Mouse (Mus musculus) heart, embryonic 15.5 days (tissue): ENCODE data around the gene Fbf1. TPM values are rescaled to one million over a fixed set of nuclear protein-coding genes. Genes with fewer than 3 reads are reported as not detected.
A peak's percentile ranks its signal among the peaks of the same experiment; 100 is the strongest.
"Not testable (repeated sequence)": the region's sequence is repeated elsewhere in the genome, so short reads cannot be mapped to it uniquely, and the experiment has no call there.

Experiments
- ATAC-seq: fragments of 200-750 bp; cut with Nextera tagmentation; replicated peaks from 2 replicates; pipeline ENCODE4 v1.8.0; 2017; ENCODE audit warnings: low read depth, moderate TSS enrichment; ENCODE audit not compliant: insufficient number of reproducible peaks, insufficient read depth, low FRiP score
- H3K27ac ChIP-seq: fragments of 300-500 bp; sonication (generic); 2 replicates; pipeline ENCODE4 v1.5.1; 2015; ENCODE audit warnings: mild to moderate bottlenecking, inconsistent platforms
- H3K27me3 ChIP-seq: fragments of 300-500 bp; sonication (generic); 2 replicates; pipeline ENCODE4 v1.6.1; 2015; ENCODE audit warnings: inconsistent platforms
- H3K36me3 ChIP-seq: fragments of 300-500 bp; sonication (generic); 2 replicates; pipeline ENCODE4 v1.6.1; 2015; ENCODE audit warnings: mild to moderate bottlenecking, inconsistent platforms
- H3K4me1 ChIP-seq: fragments of 300-500 bp; sonication (generic); replicated peaks from 2 replicates; pipeline ENCODE4 v1.6.1; 2015; ENCODE audit warnings: inconsistent platforms
- H3K4me2 ChIP-seq: fragments of 300-500 bp; sonication (generic); 2 replicates; pipeline ENCODE4 v1.6.1; 2015; ENCODE audit warnings: inconsistent platforms, mild to moderate bottlenecking, moderate library complexity
- H3K4me3 ChIP-seq: fragments of 300-500 bp; sonication (generic); 2 replicates; pipeline ENCODE4 v1.5.1; 2015; ENCODE audit warnings: mild to moderate bottlenecking, inconsistent platforms
- H3K9ac ChIP-seq: fragments of 300-500 bp; sonication (generic); 2 replicates; pipeline ENCODE4 v1.6.1; 2015; ENCODE audit warnings: mild to moderate bottlenecking, inconsistent platforms
- H3K9me3 ChIP-seq: fragments of 300-500 bp; sonication (generic); replicated peaks from 2 replicates; pipeline ENCODE4 v1.6.1; 2016; ENCODE audit warnings: inconsistent platforms
- WGBS: fragments of 180-500 bp; shearing (Covaris S2); methylation state at CpG from one replicate; pipeline ENCODE4 v1.1.7; 2015; ENCODE audit warnings: mixed read lengths; 5-methylcytosine and 5-hydroxymethylcytosine counted together
- polyA plus RNA-seq: library from polyadenylated mRNA; unstranded; fragments of >200 nt; fragmentation: Nextera tagmentation; extraction: Ambion mirVana; gene quantifications from 2 replicates; pipeline ENCODE4 v1.2.1, GENCODE M21; 2015

Fbf1 gene
- polyA plus RNA-seq, 1 experiment from 2014 or later, result 19.8 TPM

- 78% methylated on average over 16 of the region's 16 CpGs for WGBS
- no peaks in the 10 kb centered on the region for H3K27me3 ChIP-seq
- no peak overlapping the region for H3K4me2 ChIP-seq
- H3K9me3 ChIP-seq, result no peaks in the 10 kb centered on the region
- H3K4me1 ChIP-seq, result peaks cover 41% of the 10 kb centered on the region
- peaks cover 36% of the 10 kb centered on the region; the same call in 1 of the 2 replicates for H3K36me3 ChIP-seq
- peak overlapping the region; percentile 24; the same call in 1 of the 2 replicates for H3K27ac ChIP-seq
- H3K9ac ChIP-seq, result no peak overlapping the region
- H3K4me3 ChIP-seq, result no peak overlapping the region
- no peak for ATAC-seq
Measured at GRCm38 (mm10) chr11:116132366-116133333, 35.3 kb downstream of the Fbf1 start.

GRCm38 (mm10) chr11:116131349-116132170 is 36.4 kb downstream of the Fbf1 start:
- Histone ChIP-seq H3K4me1 (peaks cover 47% of the 10 kb centered on the region), H3K9ac (peak overlapping the region; percentile 86), H3K36me3 (peaks cover 33% of the 10 kb centered on the region; the same call in 1 of the 2 replicates), H3K4me3 (peak overlapping the region; percentile 78), H3K9me3 (no peaks in the 10 kb centered on the region), H3K27ac (peak overlapping the region; percentile 97), H3K27me3 (no peaks in the 10 kb centered on the region), H3K4me2 (peak overlapping the region; percentile 79)
- no peak for ATAC-seq
- WGBS, result 76% methylated on average over 15 of the region's 15 CpGs

- WGBS, result under 1% methylated on average over 69 of the region's 69 CpGs
- peak within 1 kb of the TSS; percentile 86 for H3K9ac ChIP-seq
- ATAC-seq, result peak; percentile 80
- H3K36me3 ChIP-seq, result peaks cover 42% of the 10 kb centered on the region
- H3K4me1 ChIP-seq, result peaks cover 47% of the 10 kb centered on the region
- no peaks in the 10 kb centered on the region for H3K27me3 ChIP-seq
- H3K4me3 ChIP-seq, result peak within 1 kb of the TSS; percentile 78
- no peaks in the 10 kb centered on the region for H3K9me3 ChIP-seq
- H3K4me2 ChIP-seq, result peak within 1 kb of the TSS; percentile 79
- H3K27ac ChIP-seq, result peak within 1 kb of the TSS; percentile 97
Measured at GRCm38 (mm10) chr11:116130488-116131205, 37.3 kb downstream of the Fbf1 start, which contains the start of gene Trim65. Gene Trim65 (minus strand): TSS chr11:116131128.

GRCm38 (mm10) chr11:116129993-116130487 is 37.9 kb downstream of the Fbf1 start:
- H3K4me1 ChIP-seq, result peaks cover 47% of the 10 kb centered on the region
- H3K4me3 ChIP-seq, result peak overlapping the region; percentile 78
- peak overlapping the region; percentile 97 for H3K27ac ChIP-seq
- WGBS, result 40% methylated on average over 8 of the region's 8 CpGs
- H3K9me3 ChIP-seq, result no peaks in the 10 kb centered on the region
- no peak for ATAC-seq
- H3K4me2 ChIP-seq, result peak overlapping the region; percentile 79
- H3K27me3 ChIP-seq, result no peaks in the 10 kb centered on the region
- H3K9ac ChIP-seq, result peak overlapping the region; percentile 86
- peaks cover 45% of the 10 kb centered on the region for H3K36me3 ChIP-seq

- H3K4me2 ChIP-seq, result peak overlapping the region; percentile 79; the same call in 1 of the 2 replicates
- H3K4me3 ChIP-seq, result no peak overlapping the region
- peaks cover 38% of the 10 kb centered on the region for H3K36me3 ChIP-seq
- WGBS, result 75% methylated on average over 9 of the region's 9 CpGs
- no peak overlapping the region for H3K9ac ChIP-seq
- no peaks in the 10 kb centered on the region for H3K27me3 ChIP-seq
- no peak overlapping the region for H3K27ac ChIP-seq
- peaks cover 47% of the 10 kb centered on the region for H3K4me1 ChIP-seq
- ATAC-seq, result no peak
- no peaks in the 10 kb centered on the region for H3K9me3 ChIP-seq
Measured at GRCm38 (mm10) chr11:116129091-116129790, 38.7 kb downstream of the Fbf1 start.

GRCm38 (mm10) chr11:116127986-116128385 is 40.0 kb downstream of the Fbf1 start:
- H3K9ac ChIP-seq, result no peak overlapping the region; the same call in 1 of the 2 replicates
- H3K36me3 ChIP-seq, result peaks cover 35% of the 10 kb centered on the region
- no peak for ATAC-seq
- H3K4me3 ChIP-seq, result no peak overlapping the region
- peak overlapping the region; percentile 41; the same call in 1 of the 2 replicates for H3K4me2 ChIP-seq
- WGBS, result 77% methylated on average over 9 of the region's 9 CpGs
- peaks cover 46% of the 10 kb centered on the region for H3K4me1 ChIP-seq
- H3K9me3 ChIP-seq, result no peaks in the 10 kb centered on the region
- no peaks in the 10 kb centered on the region for H3K27me3 ChIP-seq
- H3K27ac ChIP-seq, result peak overlapping the region; percentile 39; the same call in 1 of the 2 replicates

GRCm38 (mm10) chr11:116127156-116127980 is 40.6 kb downstream of the Fbf1 start, which contains the start of gene Trim47:
Gene Trim47 (minus strand): TSS chr11:116127210.
- Histone ChIP-seq H3K27me3 (no peaks in the 10 kb centered on the region), H3K9me3 (no peaks in the 10 kb centered on the region), H3K4me3 (no peak within 1 kb of the TSS), H3K4me1 (peaks cover 40% of the 10 kb centered on the region), H3K4me2 (peak within 1 kb of the TSS; percentile 41), H3K36me3 (peaks cover 39% of the 10 kb centered on the region), H3K27ac (peak within 1 kb of the TSS; percentile 39; the same call in 1 of the 2 replicates), H3K9ac (peak within 1 kb of the TSS; percentile 9; the same call in 1 of the 2 replicates)
- 22% methylated on average over 23 of the region's 23 CpGs for WGBS
- no peak; the same call in 1 of the 2 replicates for ATAC-seq

- no peaks in the 10 kb centered on the region for H3K9me3 ChIP-seq
- H3K27ac ChIP-seq, result no peak overlapping the region
- H3K4me2 ChIP-seq, result no peak overlapping the region
- WGBS, result 93% methylated on average over 15 of the region's 15 CpGs
- no peaks in the 10 kb centered on the region for H3K27me3 ChIP-seq
- H3K9ac ChIP-seq, result no peak overlapping the region
- H3K4me3 ChIP-seq, result no peak overlapping the region
- H3K4me1 ChIP-seq, result peaks cover 31% of the 10 kb centered on the region
- peaks cover 36% of the 10 kb centered on the region for H3K36me3 ChIP-seq
- no peak for ATAC-seq
Measured at GRCm38 (mm10) chr11:116126261-116126660, 41.7 kb downstream of the Fbf1 start.

- peaks cover 36% of the 10 kb centered on the region for H3K36me3 ChIP-seq
- not testable (repeated sequence) for H3K9me3 ChIP-seq, H3K4me1 ChIP-seq, H3K4me3 ChIP-seq, H3K9ac ChIP-seq, H3K27me3 ChIP-seq, H3K4me2 ChIP-seq, ATAC-seq, H3K27ac ChIP-seq
- 92% methylated on average over 8 of the region's 8 CpGs for WGBS
Measured at GRCm38 (mm10) chr11:116121731-116122245, 46.2 kb downstream of the Fbf1 start.
